Mouse (Mus musculus) heart, adult 9 months (tissue): ENCODE measurements around the gene Gm21988.

Source experiments
- DNase-seq, 2 experiments: peaks; one replicate each; pipeline ENCODE4 v3.0.0; 2022; ENCODE audit warnings: low spot score in 2 of 2

The Gm21988 gene

DNA sequence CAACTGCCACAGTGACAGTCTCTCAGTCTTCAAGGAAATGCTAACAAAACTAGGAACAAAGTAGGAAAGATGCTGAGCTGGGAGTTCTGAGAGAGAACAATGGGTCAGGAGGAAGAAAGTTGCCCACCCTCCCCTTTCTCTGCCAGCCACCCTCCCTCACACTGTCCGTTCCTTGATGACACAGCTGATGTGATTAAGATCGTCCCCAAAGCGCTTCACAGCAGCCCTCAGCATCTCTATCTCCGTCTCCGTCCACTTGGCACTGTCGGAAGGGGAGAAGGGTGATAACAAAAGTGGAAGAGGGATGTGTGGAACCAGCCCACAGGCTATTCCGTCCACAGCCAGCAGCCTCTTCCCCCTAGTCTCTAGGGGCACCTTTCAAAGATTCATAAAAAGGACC, 2.9 kb downstream of the Gm21988 start:
- DNase-seq: peak in 1 of 2 experiments; percentile 48

DNA sequence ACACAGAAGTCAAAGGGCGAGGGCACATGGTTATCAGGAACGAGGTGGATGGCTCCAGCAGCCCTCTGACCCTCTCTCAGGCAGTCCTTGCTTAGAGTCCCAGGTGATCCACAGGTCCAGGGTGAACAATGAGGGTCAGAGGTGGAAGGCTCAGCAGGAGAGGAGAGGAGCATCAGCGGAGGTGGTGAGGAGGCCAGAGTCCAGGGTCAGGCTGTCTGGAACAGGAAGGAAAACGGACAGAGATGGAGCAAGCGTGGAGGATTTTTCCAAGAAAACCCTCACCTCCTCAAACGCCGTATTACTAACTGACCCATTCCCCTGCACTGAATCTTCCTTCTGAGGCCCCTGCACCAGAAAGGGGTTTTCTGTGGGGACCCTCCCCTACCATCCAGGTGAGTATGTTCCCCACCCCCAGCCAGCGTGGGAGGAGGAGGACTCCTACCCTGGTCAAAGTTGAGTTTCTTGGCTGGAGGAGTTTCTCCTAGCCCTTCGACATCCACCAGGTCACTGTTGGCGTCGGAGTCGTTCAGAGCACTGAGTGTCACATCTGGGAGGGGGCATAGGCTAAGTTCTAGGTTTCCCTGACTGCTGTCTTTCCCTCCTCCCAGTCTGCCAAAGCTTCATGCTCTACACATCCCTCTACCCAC, 4.3 kb downstream of the Gm21988 start:
- DNase-seq: no peak

DNA sequence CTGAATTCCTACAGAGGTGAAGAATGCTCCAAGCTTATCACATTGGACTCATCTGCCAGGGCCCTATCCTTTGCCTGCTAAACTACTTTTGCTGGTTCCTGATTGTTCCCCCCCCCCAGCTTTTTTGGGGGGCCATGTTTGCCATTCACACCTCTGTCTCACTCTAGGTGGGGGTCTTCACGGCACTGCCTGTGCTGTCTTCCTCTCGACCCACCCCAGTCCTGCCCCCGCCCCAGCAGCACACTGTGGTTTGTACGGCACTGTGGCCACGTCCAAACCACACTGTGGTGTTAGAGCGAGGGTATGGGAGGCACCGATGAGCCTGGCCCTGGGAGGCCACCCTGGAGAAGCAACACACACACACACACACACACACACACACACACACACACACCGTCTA, 5.1 kb downstream of the Gm21988 start:
- DNase-seq: no peak

DNA sequence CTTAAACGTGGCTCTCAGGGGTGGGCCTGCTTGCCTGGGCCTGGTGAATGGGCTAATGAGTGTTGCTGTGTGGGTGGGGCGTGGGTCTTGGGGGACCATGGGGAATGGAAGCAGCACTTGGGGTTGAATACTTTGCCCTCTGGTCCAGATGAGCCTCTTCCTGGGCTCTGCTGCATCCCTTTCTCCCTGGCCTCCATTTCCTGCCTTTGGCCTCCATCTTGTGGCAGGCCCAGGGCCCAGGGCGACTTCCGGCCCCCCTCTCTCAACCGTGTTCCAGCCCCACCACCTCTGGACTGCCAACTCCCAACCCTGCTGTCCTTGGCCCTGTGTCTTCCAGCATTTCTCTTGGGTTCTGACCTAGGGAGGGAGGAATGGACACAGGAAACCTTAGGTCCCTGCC, 5.6 kb downstream of the Gm21988 start:
- DNase-seq: peak in 1 of 2 experiments; percentile 68

DNA sequence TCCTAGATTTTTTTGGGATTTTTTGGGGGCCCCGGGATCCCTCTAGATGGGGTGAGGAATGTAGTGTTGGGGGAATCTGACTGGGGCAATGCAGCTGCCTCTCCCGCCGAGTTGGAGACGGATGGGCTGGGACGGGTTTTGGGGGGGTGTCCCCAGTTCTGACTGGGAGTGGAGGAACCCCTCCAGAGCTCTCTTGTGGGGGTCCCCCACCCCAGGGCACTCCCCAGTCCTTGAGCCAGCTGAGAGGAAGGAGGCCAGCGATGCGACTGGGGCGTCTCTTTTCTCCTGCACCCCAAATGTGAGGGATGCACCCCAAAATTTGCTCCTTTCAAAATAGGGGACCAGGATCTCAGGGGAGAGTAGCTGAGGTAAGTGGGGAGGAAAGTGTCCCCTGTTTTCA, 6.6 kb downstream of the Gm21988 start:
- no peak for DNase-seq

DNA sequence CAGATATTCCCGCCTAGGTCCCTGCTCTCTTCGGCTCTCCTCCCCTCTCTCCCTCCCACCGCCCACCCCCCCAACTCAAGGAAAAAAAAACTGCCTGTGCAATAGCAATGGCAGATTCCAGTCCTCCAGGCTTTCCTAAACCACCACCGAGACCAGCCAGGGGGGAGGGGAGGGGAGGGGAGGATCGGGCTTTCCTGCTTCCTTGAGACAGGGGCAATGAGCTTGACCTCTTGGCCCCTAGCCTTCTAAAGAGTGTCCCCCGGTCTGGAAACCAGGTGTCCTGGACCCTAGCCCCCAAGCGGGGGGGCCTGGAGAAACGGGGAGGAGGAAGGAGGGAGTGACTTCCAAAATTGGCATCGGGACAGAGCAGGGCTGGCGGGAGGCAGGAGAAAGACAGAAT, 7.1 kb downstream of the Gm21988 start:
- DNase-seq: peak; percentile 68 to 69

DNA sequence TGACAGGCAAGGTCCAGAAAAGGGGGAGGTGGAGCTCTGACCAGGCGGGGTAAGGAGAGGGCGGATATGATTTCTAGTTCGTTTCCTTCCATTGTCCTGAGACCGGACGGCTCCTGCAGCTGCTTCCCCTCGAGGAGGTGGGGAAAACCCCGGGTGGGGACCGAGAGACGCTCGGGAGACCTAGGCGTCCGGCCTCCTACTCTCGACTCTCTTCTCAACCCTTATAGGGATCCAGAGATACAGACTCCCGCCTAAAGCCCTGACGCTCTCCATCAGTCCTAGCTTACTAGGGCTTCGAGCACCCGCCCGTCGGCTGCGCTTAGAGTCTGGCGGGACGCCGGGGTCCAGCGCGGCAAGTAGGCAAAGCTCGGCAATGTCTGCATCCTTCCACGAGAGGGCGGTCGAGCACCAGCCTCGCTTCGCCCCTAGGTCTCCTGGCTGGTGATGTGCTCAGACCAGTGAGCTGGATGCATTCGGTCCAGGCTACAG, 9.3 kb downstream of the Gm21988 start:
- peak; percentile 87 to 92 for DNase-seq

DNA sequence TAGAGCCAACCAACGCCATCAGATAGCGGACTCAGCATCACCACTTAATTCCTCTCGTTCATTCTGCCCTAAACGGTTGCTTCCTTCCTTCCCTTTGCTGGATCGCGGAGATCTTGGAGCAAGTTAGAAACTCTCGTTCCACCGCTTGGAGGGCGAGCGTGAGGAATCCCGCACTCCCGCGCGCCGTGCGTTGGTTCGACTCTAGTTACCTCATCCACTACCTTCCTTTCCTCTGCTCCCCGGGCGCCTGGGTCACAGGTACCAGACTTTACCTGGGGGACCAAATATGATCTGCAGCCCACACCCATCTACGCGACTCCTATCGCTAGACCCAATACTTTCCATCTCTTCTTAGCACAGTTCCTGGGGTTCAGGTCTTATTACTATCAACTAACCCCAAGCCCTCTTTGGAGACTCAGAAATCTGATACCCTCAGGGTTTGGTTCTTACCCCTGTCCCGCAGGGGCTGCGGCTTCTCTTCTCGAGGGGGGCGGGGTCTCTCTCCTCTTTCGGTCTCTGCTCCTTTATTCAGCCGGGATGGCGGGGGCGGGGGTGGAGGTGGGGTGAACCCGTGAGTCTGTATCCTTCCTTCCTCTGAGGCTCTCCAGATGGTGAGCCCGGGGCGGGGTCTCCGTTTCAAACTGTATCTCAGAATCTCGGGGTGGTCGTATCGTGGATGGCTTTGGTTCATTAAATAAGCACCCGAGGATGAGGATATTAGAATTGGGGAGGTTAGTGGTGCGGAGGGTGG, 10.2 kb downstream of the Gm21988 start, which contains the start of gene Bcl6b:
Gene Bcl6b, minus strand, starts transcription at position 539 of the 751 bp plus-strand sequence.
- DNase-seq: peak in 1 of 2 experiments; percentile 75

DNA sequence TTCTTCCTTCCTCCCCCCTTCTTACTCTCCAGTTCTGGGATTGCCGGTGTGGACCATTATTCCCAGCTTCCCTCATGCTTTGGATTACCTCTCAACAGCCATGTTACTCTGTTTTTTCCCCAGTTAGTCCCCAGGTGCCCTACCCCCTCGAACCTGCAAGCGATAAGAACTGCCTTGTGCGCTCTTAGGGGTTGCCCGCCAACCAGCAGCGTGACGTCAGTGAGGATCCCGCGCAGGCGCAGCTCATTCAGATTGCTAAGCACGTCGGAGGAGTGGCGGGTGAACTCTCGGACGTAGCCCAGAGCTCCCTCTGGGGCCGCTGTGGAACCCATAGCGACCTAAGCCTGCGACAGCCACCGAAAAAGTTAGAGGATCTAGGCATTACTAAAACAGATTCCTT, 10.8 kb downstream of the Gm21988 start:
- peak; percentile 86 to 87 for DNase-seq

DNA sequence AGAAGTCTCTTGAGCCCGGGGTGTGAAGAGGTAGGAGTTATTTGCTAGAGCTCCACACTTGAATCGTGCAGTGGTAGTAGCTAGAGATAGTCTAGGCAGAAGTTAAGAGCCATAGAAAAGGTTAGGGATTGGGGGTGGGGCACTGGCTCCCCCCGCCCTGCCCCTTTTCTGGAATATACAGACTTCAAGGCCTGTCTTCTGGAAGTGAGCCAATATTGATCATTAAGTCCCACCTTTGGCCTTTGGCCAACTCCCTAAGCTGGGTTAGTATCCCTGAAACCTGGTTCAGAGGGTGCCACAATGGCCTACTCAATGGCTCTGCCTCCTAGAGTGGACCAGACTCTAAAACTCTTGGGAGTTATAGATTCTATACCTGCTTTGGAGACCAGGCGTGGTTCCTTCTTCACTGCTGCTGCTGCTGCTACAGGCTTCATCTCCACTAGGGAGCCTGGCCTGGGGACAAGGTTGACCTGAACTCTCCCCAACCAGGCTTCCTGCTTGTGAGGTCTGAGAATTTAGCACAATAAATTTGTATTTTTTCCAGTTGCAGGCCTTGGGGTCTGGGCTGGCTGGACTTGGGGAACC, 11.9 kb downstream of the Gm21988 start:
- no peak for DNase-seq

DNA sequence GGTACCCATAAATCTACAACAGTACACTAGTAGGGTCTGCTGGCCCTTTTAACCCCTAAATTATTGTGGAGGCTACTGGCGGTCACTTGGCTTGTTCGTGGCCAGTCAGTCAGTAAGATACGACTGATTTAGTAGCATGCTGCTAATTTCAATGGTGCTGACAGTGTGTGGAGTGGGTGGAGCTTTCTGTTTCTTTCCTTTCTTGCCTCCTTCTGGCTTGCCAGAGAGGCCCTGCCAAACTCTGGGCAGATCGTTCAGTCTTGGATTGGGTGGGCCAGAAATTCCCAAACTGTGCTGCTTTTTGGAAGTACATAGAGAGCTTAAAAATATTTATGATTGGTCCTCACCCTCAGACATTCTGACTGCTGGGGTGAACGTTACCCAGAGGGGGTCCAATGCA, 12.5 kb downstream of the Gm21988 start:
- DNase-seq: no peak

DNA sequence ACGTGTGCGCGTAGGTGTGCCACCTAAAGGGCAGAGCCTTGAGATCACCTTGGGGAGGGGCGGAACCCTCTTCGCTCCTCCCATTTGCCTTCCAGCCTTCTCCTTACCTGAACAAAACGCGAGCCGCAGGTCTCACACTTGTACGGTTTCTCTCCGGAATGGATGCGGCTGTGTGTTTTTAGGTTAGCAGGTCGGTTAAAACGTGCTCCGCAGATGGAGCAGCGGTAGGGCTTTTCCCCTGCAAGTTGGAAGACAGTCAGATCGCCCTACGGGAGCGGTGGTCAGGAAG, 13.1 kb downstream of the Gm21988 start:
- no peak for DNase-seq

DNA sequence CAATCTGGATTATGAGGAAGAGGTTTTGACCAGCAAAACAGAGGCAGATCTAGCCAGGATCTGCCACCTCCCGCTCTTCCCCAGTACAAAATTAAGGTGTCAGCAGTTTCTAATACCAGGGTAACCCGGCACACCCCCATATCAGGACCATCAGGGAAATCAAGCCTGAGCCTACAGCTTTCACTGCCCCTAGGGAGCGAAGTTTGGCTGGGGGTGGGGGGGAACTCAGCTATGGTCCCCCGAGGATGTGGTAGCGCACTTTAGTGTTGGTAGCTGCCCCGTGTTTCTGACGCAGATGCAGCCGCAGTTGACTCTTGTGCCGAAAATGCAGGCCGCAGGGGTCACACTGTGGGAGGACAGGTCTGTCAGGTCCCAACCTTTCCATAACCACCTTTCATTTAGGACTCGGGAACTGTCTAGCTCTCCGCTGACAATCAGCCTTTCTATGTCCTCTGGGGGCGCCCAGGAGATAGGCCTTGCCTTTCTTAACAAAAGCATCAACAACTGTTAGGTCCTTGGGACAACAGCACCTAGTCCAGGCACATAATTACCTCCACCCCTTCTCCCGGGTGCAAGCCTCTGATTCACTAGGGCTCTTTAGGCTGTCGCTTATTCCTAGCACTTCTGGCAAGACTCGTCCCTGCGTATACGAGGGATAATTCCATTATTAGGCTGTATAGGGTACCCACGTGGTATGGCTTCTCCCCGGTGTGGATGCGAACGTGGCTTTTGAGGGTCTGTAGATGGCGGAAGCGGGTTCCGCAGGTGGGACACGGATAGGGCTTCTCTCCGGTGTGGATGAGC, 13.6 kb downstream of the Gm21988 start:
- peak in 1 of 2 experiments; percentile 23 for DNase-seq

DNA sequence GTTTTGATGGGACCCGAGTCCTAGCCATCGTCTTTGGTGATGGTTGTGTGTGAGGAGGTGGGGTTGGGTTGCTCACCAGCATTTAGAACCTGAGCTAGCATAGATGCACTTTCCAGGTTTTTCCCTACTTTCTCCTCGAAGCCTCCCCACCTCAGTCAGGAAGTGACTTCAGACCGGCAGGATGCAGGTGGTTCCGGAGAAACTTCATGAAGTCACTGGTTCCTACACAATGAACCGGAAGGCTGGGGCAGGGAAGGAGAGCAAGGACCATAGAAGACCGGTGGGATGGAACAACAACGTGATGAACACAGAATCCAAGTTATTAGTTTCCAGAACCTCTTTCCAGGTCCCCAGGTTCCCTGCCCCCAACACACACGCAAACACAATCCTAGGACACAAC, 15.9 kb downstream of the Gm21988 start:
- peak; percentile 76 to 89 for DNase-seq

DNA sequence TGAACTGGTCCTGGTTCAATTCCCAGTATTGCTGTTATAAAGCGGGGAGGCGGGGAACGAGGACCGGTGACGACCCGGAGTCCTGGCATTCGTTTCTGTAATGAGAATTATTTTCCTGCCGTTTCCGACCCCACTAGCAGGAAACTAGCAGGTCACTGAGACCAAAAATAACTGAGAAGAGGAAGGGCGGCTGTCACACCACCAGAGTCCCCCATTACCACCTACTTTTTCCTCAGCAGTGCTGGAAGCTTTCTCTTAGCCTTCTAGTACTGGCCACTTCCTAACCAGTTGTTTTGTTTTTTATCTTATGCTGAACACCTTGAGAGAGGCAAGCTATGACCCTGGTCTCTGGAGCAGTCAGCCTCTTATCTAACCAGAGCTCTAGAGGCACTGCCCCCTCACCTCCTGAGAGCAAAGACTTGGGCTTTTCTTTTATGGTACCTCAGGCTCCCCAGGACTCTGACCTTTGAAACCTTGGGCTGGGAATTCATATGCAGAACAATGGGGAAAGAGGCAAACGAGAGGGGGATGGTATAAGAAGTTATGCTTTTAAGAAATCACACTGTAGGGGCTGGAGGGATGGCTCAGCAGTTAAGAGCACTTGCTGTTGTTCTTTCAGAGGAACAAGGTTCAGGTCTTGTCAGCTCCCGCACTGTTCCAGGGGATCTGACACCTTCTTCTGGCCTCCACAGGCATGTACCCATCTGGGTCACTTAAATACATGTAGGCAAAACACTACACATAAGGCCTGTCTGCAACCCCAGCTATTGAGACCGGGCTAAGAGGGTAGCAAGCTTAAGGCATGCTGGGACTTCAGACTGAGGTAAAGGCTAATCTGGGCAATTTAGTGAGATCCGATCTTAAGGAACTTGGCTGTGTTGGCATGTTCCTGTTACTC, 17.8 kb downstream of the Gm21988 start:
- peak; percentile 68 to 82 for DNase-seq

DNA sequence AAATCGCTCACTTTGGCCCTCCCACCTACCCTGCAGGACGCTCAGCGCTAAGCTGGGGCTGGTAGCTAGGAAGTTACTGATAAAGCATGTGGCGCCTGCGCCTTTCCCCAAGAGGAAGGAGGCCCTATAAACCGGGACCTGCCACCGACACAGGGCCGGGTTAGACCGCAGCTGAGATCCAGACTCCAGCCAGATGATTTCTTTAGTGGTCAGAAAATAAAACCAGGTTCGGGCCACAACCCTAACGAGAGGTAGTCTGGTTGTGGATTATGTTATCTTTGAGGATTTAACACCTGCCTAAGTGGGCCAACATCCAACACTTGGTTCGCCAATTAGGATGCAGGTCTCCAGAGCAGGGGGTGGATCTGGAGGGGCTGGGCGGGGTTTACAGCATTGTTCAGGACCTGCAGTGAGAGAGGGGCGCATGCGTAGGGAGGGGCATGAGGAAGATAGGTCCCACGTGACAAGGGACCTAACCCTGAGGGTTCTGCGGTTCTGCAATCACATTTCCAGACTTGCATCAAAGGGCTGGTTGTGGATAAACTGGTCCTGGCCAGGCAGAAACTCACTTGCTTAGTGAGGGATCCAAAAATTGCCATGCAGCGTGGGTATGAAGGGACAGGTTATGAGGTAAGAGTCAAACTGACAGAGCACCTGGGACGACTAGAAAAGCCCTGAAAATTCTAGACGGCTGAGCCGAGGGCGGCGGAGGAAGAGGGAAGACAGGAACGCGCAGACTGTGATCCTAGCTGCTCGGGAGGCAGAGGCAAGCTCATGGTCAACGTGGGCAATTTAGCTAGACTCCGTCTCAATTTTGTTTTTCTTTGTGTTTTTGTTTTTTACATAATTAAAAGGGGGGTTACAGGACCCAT, 18.7 kb downstream of the Gm21988 start, which contains the start of gene Slc16a13:
Gene Slc16a13, minus strand, starts transcription at position 334 of the 872 bp plus-strand sequence.
- peak; percentile 95 to 97 for DNase-seq

DNA sequence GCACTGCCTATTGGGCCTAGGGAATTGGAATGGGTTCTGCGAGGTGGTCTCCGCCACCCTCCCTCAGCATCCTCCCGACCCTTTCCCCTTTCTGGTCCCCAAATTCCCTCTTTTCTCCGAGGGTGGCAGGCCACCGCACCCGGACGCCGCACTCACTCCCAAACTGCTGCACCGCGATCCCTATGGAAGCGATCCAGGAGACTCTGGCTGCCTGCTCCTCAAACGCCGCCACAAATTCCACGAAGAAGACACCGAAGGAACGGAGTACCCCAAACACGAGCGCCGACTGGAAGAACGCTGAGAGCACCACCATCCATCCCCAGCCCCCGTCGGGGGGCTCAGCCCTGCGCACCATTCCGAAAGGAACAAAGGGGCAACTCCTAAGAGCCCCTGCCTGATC, 19.3 kb downstream of the Gm21988 start:
- no peak for DNase-seq

DNA sequence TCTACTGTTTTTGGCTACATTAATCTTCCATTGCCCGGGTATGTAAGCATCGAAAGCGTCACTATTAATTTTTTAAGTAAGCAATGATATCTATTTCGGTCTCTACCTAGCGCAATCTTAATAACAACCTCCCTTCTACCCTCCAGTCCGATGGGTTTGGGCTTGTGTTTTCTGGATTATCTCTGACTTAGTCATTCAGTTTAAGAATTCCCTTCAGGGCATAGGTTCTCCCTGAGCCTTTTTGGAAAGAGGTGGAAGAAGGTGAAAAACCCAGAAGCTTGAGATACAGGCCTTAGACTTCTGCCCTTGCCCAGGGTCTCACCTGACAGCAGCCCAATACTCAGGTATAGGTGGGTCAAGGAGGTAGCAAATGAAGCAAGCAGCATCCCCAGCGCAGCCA, 19.8 kb downstream of the Gm21988 start:
- DNase-seq: no peak

DNA sequence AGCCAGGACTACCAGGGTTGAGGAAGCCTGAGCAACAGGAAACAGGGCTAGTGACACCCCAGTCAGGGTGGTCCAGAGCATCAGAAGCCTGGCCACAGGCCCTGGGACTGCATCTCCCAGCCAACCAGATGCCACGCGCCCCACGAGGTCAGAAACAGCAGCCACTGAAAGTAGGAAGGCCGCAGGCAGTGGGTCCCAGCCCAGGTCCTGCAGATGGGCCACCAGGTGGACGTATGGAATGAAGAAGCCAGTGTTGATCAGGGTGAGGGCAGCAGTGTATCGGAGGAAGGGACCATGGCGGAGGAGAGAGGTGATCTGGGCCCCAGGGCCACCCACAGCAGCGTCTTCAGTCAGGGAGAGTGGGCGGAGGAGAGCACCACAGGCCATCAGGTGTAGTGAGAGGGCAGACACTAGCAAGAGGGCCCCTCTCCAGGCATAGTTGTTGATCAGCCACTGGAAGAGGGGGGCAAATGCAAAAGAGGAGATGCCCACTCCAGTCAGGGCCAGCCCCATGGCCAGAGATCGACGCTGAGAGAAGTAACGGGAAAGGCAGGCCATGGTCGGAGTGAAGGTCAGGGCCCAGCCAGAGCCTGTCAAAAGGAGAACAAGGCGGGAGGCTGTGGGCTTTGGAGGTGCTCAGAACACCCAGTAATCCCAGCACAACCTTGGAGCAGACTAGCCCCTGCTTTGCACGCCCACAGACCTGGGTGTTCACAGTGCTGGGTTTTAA, 20.7 kb downstream of the Gm21988 start:
- no peak for DNase-seq
